Mouse (Mus musculus) effector memory CD4-positive, alpha-beta T cell, adult 7 months (primary cell): ENCODE results near the gene Gm14180. TPM values are rescaled to one million over a fixed set of nuclear protein-coding genes. Genes with fewer than 3 reads are reported as not detected.

Experiments used
- polyA plus RNA-seq: library from polyadenylated mRNA; unstranded; fragments of 100-300 nt; shearing (Covaris generic); gene quantifications from one replicate; pipeline ENCODE4 v1.2.1, GENCODE M21; 2017

Gene Gm14180
- not detected for polyA plus RNA-seq

DNA sequence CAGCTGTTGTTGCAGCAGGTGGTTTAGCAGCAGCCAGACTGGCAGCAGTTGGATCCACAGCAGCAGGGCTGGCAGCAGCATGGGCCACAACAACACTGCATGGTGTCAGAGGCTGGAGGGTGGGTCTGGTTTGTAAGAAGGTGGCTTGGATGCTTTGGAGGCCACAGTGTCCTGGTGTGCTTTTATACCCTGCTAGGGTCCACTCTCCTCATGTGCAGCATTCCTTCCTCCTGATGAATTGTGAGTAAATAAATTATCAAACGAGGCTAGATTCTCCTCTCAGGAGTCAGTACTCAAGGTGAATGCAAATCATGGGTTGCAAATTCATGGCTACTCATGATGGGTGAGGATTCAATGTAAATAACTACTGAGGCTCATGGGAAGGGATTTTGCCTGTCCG lies at the start of gene Gm14180:
Gene Gm14180, minus strand, starts transcription at position 101 of the 400 bp plus-strand sequence.

DNA sequence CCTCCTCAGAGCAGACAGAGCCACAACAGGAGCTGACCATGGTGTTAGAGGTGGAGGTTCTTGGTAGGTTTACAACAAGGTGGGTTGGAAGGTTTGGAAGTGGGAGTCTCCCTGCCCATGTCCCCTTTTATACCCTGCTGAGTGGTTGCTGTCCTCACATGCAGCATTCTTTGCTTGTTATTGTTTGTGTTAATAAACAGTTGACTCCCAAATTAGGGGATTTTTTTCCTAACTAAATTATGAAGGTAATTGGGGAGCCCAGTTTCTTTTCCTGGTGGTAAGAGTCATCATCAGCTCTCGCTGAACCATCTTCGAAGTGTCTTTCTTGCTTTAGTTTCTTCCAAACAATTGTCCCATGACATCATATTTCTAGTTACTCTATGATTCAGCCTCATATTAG lies 46.5 kb upstream of the Gm14180 start, which contains the start of gene Krtap4-8:
Gene Krtap4-8, minus strand, starts transcription at position 101 of the 400 bp plus-strand sequence.

DNA sequence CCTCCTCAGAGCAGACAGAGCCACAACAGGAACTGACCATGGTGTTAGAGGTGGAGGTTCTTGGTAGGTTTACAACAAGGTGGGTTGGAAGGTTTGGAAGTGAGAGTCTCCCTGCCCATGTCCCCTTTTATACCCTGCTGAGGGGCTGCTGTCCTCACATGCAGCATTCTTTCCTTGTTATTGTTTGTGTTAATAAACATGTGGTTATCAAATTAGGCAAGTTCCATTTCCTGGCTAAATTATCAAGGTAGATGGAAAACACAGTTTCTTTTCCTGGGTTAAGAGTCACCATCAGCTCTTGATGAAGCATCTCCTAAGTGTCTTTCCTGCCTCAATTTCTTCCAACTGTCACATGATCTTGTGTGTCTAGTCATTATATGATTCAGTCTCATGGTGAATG lies 38.7 kb upstream of the Gm14180 start, which contains the start of gene Gm11595:
Gene Gm11595, minus strand, starts transcription at position 101 of the 400 bp plus-strand sequence.

DNA sequence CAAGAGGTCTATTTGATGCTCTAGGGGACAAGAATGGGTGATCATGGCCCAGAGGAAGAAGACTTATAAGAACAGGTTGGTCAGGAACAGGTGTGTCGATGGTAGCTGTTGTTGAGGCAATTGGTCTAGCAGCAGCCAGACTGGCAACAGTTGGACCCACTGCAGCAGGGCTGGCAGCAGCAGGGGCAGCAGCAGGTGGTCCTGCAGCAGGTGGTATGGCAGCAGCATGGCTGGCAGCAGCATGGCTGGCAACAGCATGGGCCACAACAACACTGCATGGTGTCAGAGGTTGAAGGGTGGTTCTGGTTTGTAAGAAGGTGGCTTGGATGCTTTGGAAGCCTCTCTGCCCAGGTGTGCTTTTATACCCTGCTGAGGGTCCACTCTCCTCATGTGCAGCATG lies 43.6 kb downstream of the Gm14180 start, which contains the start of gene Gm14190:
Gene Gm14190, minus strand, starts transcription at position 278 of the 400 bp plus-strand sequence.

Other genes starting within 250 kb of the Gm14180 start
- not detected for gene Krt23, start 241.2 kb downstream of the Gm14180 start, polyA plus RNA-seq
- gene Krt39, start 213.0 kb downstream of the Gm14180 start, polyA plus RNA-seq, result not detected
- gene Krt40, start 191.1 kb downstream of the Gm14180 start, polyA plus RNA-seq, result not detected
- not detected for gene Krtap3-3, start 183.4 kb downstream of the Gm14180 start, polyA plus RNA-seq
- 0.74 TPM for gene Krtap3-2, start 177.4 kb downstream of the Gm14180 start, polyA plus RNA-seq
- gene Gm11939, start 174.8 kb downstream of the Gm14180 start, polyA plus RNA-seq, result not detected
- gene Krtap3-1, start 167.7 kb downstream of the Gm14180 start, polyA plus RNA-seq, result not detected
- gene Krtap1-5, start 153.3 kb downstream of the Gm14180 start, polyA plus RNA-seq, result not detected
- gene Krtap1-4, start 150.6 kb downstream of the Gm14180 start, polyA plus RNA-seq, result 0.90 TPM
- gene Krtap1-3, start 143.0 kb downstream of the Gm14180 start, polyA plus RNA-seq, result not detected
- gene Krtap9-3, start 136.2 kb downstream of the Gm14180 start, polyA plus RNA-seq, result not detected
- not detected for gene Gm11938, start 131.0 kb downstream of the Gm14180 start, polyA plus RNA-seq
- gene Gm11937, start 124.1 kb downstream of the Gm14180 start, polyA plus RNA-seq, result not detected
- gene Krtap2-4, start 119.4 kb downstream of the Gm14180 start, polyA plus RNA-seq, result not detected
- gene Gm11562, start 113.9 kb downstream of the Gm14180 start, polyA plus RNA-seq, result not detected
- not detected for gene Krtap4-1, start 106.1 kb downstream of the Gm14180 start, polyA plus RNA-seq
- not detected for gene Krtap4-2, start 99.2 kb downstream of the Gm14180 start, polyA plus RNA-seq
- gene Krtap4-7, start 90.2 kb downstream of the Gm14180 start, polyA plus RNA-seq, result not detected
- not detected for gene Gm11555, start 84.1 kb downstream of the Gm14180 start, polyA plus RNA-seq
- gene Gm11563, start 75.3 kb downstream of the Gm14180 start, polyA plus RNA-seq, result not detected
- gene Krtap4-6, start 68.3 kb downstream of the Gm14180 start, polyA plus RNA-seq, result not detected
- gene Gm14190, start 43.5 kb downstream of the Gm14180 start, polyA plus RNA-seq, result not detected
- gene Gm11595, start 38.6 kb upstream of the Gm14180 start, polyA plus RNA-seq, result not detected
- not detected for gene Krtap4-8, start 46.4 kb upstream of the Gm14180 start, polyA plus RNA-seq
- gene Krtap4-9, start 50.9 kb upstream of the Gm14180 start, polyA plus RNA-seq, result not detected
- not detected for gene Gm11596, start 59.2 kb upstream of the Gm14180 start, polyA plus RNA-seq
- not detected for gene Gm11569, start 64.6 kb upstream of the Gm14180 start, polyA plus RNA-seq
- gene Gm11554, start 70.2 kb upstream of the Gm14180 start, polyA plus RNA-seq, result not detected
- not detected for gene Krtap4-13, start 75.6 kb upstream of the Gm14180 start, polyA plus RNA-seq
- gene Gm11564, start 81.4 kb upstream of the Gm14180 start, polyA plus RNA-seq, result not detected
- gene 2300003K06Rik, start 103.8 kb upstream of the Gm14180 start, polyA plus RNA-seq, result not detected
- not detected for gene Krtap4-16, start 117.3 kb upstream of the Gm14180 start, polyA plus RNA-seq
- gene Gm11568, start 123.6 kb upstream of the Gm14180 start, polyA plus RNA-seq, result not detected
- not detected for gene Gm11559, start 130.2 kb upstream of the Gm14180 start, polyA plus RNA-seq
- not detected for gene Krtap9-1, start 139.1 kb upstream of the Gm14180 start, polyA plus RNA-seq
- gene Gm11567, start 144.9 kb upstream of the Gm14180 start, polyA plus RNA-seq, result not detected
- gene Krtap31-1, start 173.6 kb upstream of the Gm14180 start, polyA plus RNA-seq, result not detected
- gene Gm11565, start 180.5 kb upstream of the Gm14180 start, polyA plus RNA-seq, result not detected
- not detected for gene Krtap31-2, start 202.0 kb upstream of the Gm14180 start, polyA plus RNA-seq
- 0.60 TPM for gene Krtap9-5, start 214.2 kb upstream of the Gm14180 start, polyA plus RNA-seq
- not detected for gene Krtap29-1, start 244.8 kb upstream of the Gm14180 start, polyA plus RNA-seq